Mouse (Mus musculus): ENCODE measurements around the gene Fam172a.

DNA sequence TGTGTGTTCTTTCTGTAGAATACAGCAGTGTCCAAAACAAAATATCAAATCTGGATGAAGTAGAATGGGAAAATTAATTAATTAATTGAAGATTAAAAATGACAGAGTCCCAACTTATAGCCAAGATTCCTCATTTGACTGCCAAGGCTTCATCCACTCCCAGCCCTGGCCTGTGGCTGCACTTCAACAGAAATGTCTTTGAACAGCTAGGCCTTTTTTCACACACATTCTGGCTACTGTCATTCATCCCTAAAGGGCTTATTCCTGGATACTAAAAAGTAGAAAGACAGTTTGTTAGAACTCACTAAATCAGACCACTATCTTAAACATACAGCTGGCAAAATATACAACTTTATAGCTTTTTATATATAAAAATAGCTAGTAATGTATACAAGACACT is 388.9 kb downstream of the Fam172a start:
- no peak for TF ChIP-seq CTCF (IDR thresholded peaks at IDR 0.05; ENCODE audit: borderline replicate concordance, extremely low read depth, insufficient read depth, insufficient read length)
- TF ChIP-seq POLR2A (IDR thresholded peaks at IDR 0.05; ENCODE audit: borderline replicate concordance, extremely low read depth, insufficient read depth, insufficient read length, poor library complexity, severe bottlenecking), result no peak
